Mouse (Mus musculus): Measurements from ENCODE around the gene P4ha3. TPM values are rescaled to one million over a fixed set of nuclear protein-coding genes. Genes with fewer than 3 reads are reported as not detected.

The P4ha3 gene
- polyA plus RNA-seq, 1 experiment from 2014 or later: 1.5 TPM

- H3K27me3 ChIP-seq (replicated peaks; ENCODE audit: control insufficient read depth, insufficient read depth, low read length): no peaks in the 10 kb centered on the region
- H3K27ac ChIP-seq (ENCODE audit: low read depth, low read length): no peak overlapping the region
- H3K36me3 ChIP-seq (ENCODE audit: control insufficient read depth, insufficient read depth, low read length): no peaks in the 10 kb centered on the region
- DNase-seq (ENCODE audit: low spot score): peak; percentile 32
- no peaks in the 10 kb centered on the region for H3K4me1 ChIP-seq (ENCODE audit: control insufficient read depth, insufficient read depth, low read length)
- H3K9ac ChIP-seq (ENCODE audit: low read length): no peak overlapping the region
- WGBS: 89% methylated on average over 2 of the region's 2 CpGs
- H3K4me3 ChIP-seq (ENCODE audit: low read depth, low read length): no peak overlapping the region
- no peak for ATAC-seq
- H3K4me2 ChIP-seq (ENCODE audit: low read length): no peak overlapping the region
- no peaks in the 10 kb centered on the region for H3K9me3 ChIP-seq (replicated peaks; ENCODE audit: control insufficient read depth, low read length)
Measured at GRCm38 (mm10) chr7:100295745-100296144, 10.4 kb downstream of the P4ha3 start.

GRCm38 (mm10) chr7:100296699-100297098 is 11.4 kb downstream of the P4ha3 start:
- WGBS: 82% methylated on average over 6 of the region's 6 CpGs
- no peak overlapping the region for H3K4me2 ChIP-seq (ENCODE audit: low read length)
- H3K27ac ChIP-seq (ENCODE audit: low read depth, low read length): no peak overlapping the region

GRCm38 (mm10) chr7:100298861-100299510 is 13.7 kb downstream of the P4ha3 start:
- H3K4me2 ChIP-seq (ENCODE audit: low read length): no peak overlapping the region
- H3K36me3 ChIP-seq (ENCODE audit: control insufficient read depth, insufficient read depth, low read length): no peaks in the 10 kb centered on the region
- no peaks in the 10 kb centered on the region for H3K27me3 ChIP-seq (replicated peaks; ENCODE audit: control insufficient read depth, insufficient read depth, low read length)
- no peak for ATAC-seq
- DNase-seq (ENCODE audit: low spot score): no peak
- no peak overlapping the region for H3K9ac ChIP-seq (ENCODE audit: low read length)
- H3K27ac ChIP-seq (ENCODE audit: low read depth, low read length): no peak overlapping the region
- WGBS: 78% methylated on average over 14 of the region's 14 CpGs
- H3K9me3 ChIP-seq (replicated peaks; ENCODE audit: control insufficient read depth, low read length): no peaks in the 10 kb centered on the region
- H3K4me1 ChIP-seq (ENCODE audit: control insufficient read depth, insufficient read depth, low read length): no peaks in the 10 kb centered on the region
- no peak overlapping the region for H3K4me3 ChIP-seq (ENCODE audit: low read depth, low read length)

More at GRCm38 (mm10) chr7:100296699-100297098, 11.4 kb downstream of the P4ha3 start:
- H3K27me3 ChIP-seq (replicated peaks; ENCODE audit: control insufficient read depth, insufficient read depth, low read length): no peaks in the 10 kb centered on the region
- no peak overlapping the region for H3K9ac ChIP-seq (ENCODE audit: low read length)
- H3K4me1 ChIP-seq (ENCODE audit: control insufficient read depth, insufficient read depth, low read length): no peaks in the 10 kb centered on the region
- no peak for ATAC-seq
- H3K9me3 ChIP-seq (replicated peaks; ENCODE audit: control insufficient read depth, low read length): no peaks in the 10 kb centered on the region
- no peak for DNase-seq (ENCODE audit: low spot score)
- H3K4me3 ChIP-seq (ENCODE audit: low read depth, low read length): no peak overlapping the region
- H3K36me3 ChIP-seq (ENCODE audit: control insufficient read depth, insufficient read depth, low read length): no peaks in the 10 kb centered on the region

- DNase-seq (ENCODE audit: low spot score) (no peak), ATAC-seq (no peak)
- no peak overlapping the region for H3K4me3 ChIP-seq (ENCODE audit: low read depth, low read length)
- no peaks in the 10 kb centered on the region for H3K27me3 ChIP-seq (replicated peaks; ENCODE audit: control insufficient read depth, insufficient read depth, low read length)
- H3K36me3 ChIP-seq (ENCODE audit: control insufficient read depth, insufficient read depth, low read length): no peaks in the 10 kb centered on the region
- no peaks in the 10 kb centered on the region for H3K4me1 ChIP-seq (ENCODE audit: control insufficient read depth, insufficient read depth, low read length)
- no peak overlapping the region for H3K9ac ChIP-seq (ENCODE audit: low read length)
- no peak overlapping the region for H3K4me2 ChIP-seq (ENCODE audit: low read length)
- H3K9me3 ChIP-seq (replicated peaks; ENCODE audit: control insufficient read depth, low read length): no peaks in the 10 kb centered on the region
- no peak overlapping the region for H3K27ac ChIP-seq (ENCODE audit: low read depth, low read length)
- WGBS: 68% methylated on average over 3 of the region's 3 CpGs
Measured at GRCm38 (mm10) chr7:100301390-100301789, 16.1 kb downstream of the P4ha3 start.

- Histone ChIP-seq H3K4me2 (ENCODE audit: low read length) (no peak overlapping the region), H3K36me3 (ENCODE audit: control insufficient read depth, insufficient read depth, low read length) (no peaks in the 10 kb centered on the region), H3K9me3 (replicated peaks; ENCODE audit: control insufficient read depth, low read length) (no peaks in the 10 kb centered on the region), H3K27me3 (replicated peaks; ENCODE audit: control insufficient read depth, insufficient read depth, low read length) (no peaks in the 10 kb centered on the region), H3K9ac (ENCODE audit: low read length) (no peak overlapping the region), H3K4me3 (ENCODE audit: low read depth, low read length) (no peak overlapping the region), H3K4me1 (ENCODE audit: control insufficient read depth, insufficient read depth, low read length) (0 out of 2 replicates have a peak, but pooled peaks cover under 1% of the 10 kb centered on the region), H3K27ac (ENCODE audit: low read depth, low read length) (no peak overlapping the region)
- ATAC-seq (no peak), DNase-seq (ENCODE audit: low spot score) (peak; percentile 51)
- WGBS: 59% methylated on average over 4 of the region's 4 CpGs
Measured at GRCm38 (mm10) chr7:100302316-100302715, 17.0 kb downstream of the P4ha3 start.

GRCm38 (mm10) chr7:100305894-100306293 is 20.6 kb downstream of the P4ha3 start:
- H3K9ac ChIP-seq (ENCODE audit: low read length): no peak overlapping the region

GRCm38 (mm10) chr7:100307872-100308653 is 22.7 kb downstream of the P4ha3 start:
- Histone ChIP-seq H3K4me2 (ENCODE audit: low read length) (no peak overlapping the region), H3K9me3 (replicated peaks; ENCODE audit: control insufficient read depth, low read length) (no peaks in the 10 kb centered on the region), H3K4me1 (ENCODE audit: control insufficient read depth, insufficient read depth, low read length) (peaks cover 23% of the 10 kb centered on the region), H3K9ac (ENCODE audit: low read length) (0 out of 2 replicates have a peak overlapping the region, but pooled peaks have one; percentile 13), H3K36me3 (ENCODE audit: control insufficient read depth, insufficient read depth, low read length) (no peaks in the 10 kb centered on the region), H3K27ac (ENCODE audit: low read depth, low read length) (peak overlapping the region; percentile 49), H3K27me3 (replicated peaks; ENCODE audit: control insufficient read depth, insufficient read depth, low read length) (no peaks in the 10 kb centered on the region), H3K4me3 (ENCODE audit: low read depth, low read length) (no peak overlapping the region)
- DNase-seq (ENCODE audit: low spot score): peak; percentile 93
- peak; percentile 81 for ATAC-seq
- WGBS: 75% methylated on average over 6 of the region's 6 CpGs

More at GRCm38 (mm10) chr7:100305894-100306293, 20.6 kb downstream of the P4ha3 start:
- 93% methylated on average over 9 of the region's 9 CpGs for whole genome bisulfite sequencing
- Histone ChIP-seq H3K4me3 (ENCODE audit: low read depth, low read length) (no peak overlapping the region), H3K4me1 (ENCODE audit: control insufficient read depth, insufficient read depth, low read length) (peaks cover 23% of the 10 kb centered on the region), H3K4me2 (ENCODE audit: low read length) (no peak overlapping the region), H3K27ac (ENCODE audit: low read depth, low read length) (no peak overlapping the region), H3K9me3 (replicated peaks; ENCODE audit: control insufficient read depth, low read length) (no peaks in the 10 kb centered on the region), H3K36me3 (ENCODE audit: control insufficient read depth, insufficient read depth, low read length) (no peaks in the 10 kb centered on the region), H3K27me3 (replicated peaks; ENCODE audit: control insufficient read depth, insufficient read depth, low read length) (no peaks in the 10 kb centered on the region)
- no peak for DNase-seq (ENCODE audit: low spot score)
- no peak for ATAC-seq

- Histone ChIP-seq H3K27me3 (replicated peaks; ENCODE audit: control insufficient read depth, insufficient read depth, low read length) (no peaks in the 10 kb centered on the region), H3K9me3 (replicated peaks; ENCODE audit: control insufficient read depth, low read length) (no peaks in the 10 kb centered on the region), H3K4me1 (ENCODE audit: control insufficient read depth, insufficient read depth, low read length) (peaks cover 23% of the 10 kb centered on the region), H3K9ac (ENCODE audit: low read length) (0 out of 2 replicates have a peak overlapping the region, but pooled peaks have one; percentile 18), H3K36me3 (ENCODE audit: control insufficient read depth, insufficient read depth, low read length) (no peaks in the 10 kb centered on the region), H3K27ac (ENCODE audit: low read depth, low read length) (peak overlapping the region; percentile 52), H3K4me3 (ENCODE audit: low read depth, low read length) (no peak overlapping the region), H3K4me2 (ENCODE audit: low read length) (no peak overlapping the region)
- peak; percentile 70 for DNase-seq (ENCODE audit: low spot score)
- peak; percentile 75 for ATAC-seq
- 24% methylated on average over 1 of the region's 1 CpGs for WGBS
Measured at GRCm38 (mm10) chr7:100309216-100309615, 23.9 kb downstream of the P4ha3 start.

GRCm38 (mm10) chr7:100309679-100310078 is 24.4 kb downstream of the P4ha3 start:
- Histone ChIP-seq H3K27ac (ENCODE audit: low read depth, low read length) (peak overlapping the region; percentile 52), H3K4me2 (ENCODE audit: low read length) (no peak overlapping the region), H3K36me3 (ENCODE audit: control insufficient read depth, insufficient read depth, low read length) (no peaks in the 10 kb centered on the region), H3K27me3 (replicated peaks; ENCODE audit: control insufficient read depth, insufficient read depth, low read length) (no peaks in the 10 kb centered on the region), H3K4me3 (ENCODE audit: low read depth, low read length) (no peak overlapping the region), H3K9me3 (replicated peaks; ENCODE audit: control insufficient read depth, low read length) (no peaks in the 10 kb centered on the region), H3K4me1 (ENCODE audit: control insufficient read depth, insufficient read depth, low read length) (peaks cover 23% of the 10 kb centered on the region), H3K9ac (ENCODE audit: low read length) (peak overlapping the region; percentile 18; the same call in 1 of the 2 replicates)
- DNase-seq (ENCODE audit: low spot score): peak; percentile 33
- WGBS: 19% methylated on average over 6 of the region's 6 CpGs
- ATAC-seq: peak; percentile 30; the same call in 1 of the 2 replicates
